Mouse (Mus musculus) lung, postnatal 0 days (tissue): Measurements from ENCODE around the gene Il1rl2. TPM values are rescaled to one million over a fixed set of nuclear protein-coding genes. Genes with fewer than 3 reads are reported as not detected.

Experiments used
- ATAC-seq: fragments of 200-750 bp; cut with Nextera tagmentation; 2 replicates; pipeline ENCODE4 v1.8.0; 2017; ENCODE audit warnings: moderate library complexity
- DNase-seq: peaks from one replicate; pipeline ENCODE4 v3.0.0-alpha.2; 2016; ENCODE audit warnings: low spot score
- H3K27ac ChIP-seq: fragments of 300-500 bp; sonication (generic); 2 replicates; pipeline ENCODE4 v1.5.1; 2014; ENCODE audit warnings: antibody characterized with exemption, mild to moderate bottlenecking, low read length, mixed read lengths
- H3K27me3 ChIP-seq: fragments of 300-500 bp; sonication (generic); replicated peaks from 2 replicates; pipeline ENCODE4 v1.6.1; 2014; ENCODE audit warnings: low read length, mixed read lengths; ENCODE audit not compliant: insufficient read depth
- H3K36me3 ChIP-seq: fragments of 300-500 bp; sonication (generic); 2 replicates; pipeline ENCODE4 v1.6.1; 2014; ENCODE audit warnings: low read length, mixed read lengths; ENCODE audit not compliant: insufficient read depth
- H3K4me1 ChIP-seq: fragments of 300-500 bp; sonication (generic); 2 replicates; pipeline ENCODE4 v1.6.1; 2014; ENCODE audit warnings: antibody characterized with exemption, low read depth, low read length, mixed read lengths; ENCODE audit not compliant: insufficient read depth
- H3K4me2 ChIP-seq: fragments of 300-500 bp; sonication (generic); replicated peaks from 2 replicates; pipeline ENCODE4 v1.6.1; 2014; ENCODE audit warnings: low read depth, mild to moderate bottlenecking, low read length, moderate library complexity, mixed read lengths
- H3K4me3 ChIP-seq: fragments of 300-500 bp; sonication (generic); 2 replicates; pipeline ENCODE4 v1.5.1; 2014; ENCODE audit warnings: low read depth, low read length
- H3K9ac ChIP-seq: fragments of 300-500 bp; sonication (generic); replicated peaks from 2 replicates; pipeline ENCODE4 v1.6.1; 2014; ENCODE audit warnings: low read depth, mild to moderate bottlenecking
- H3K9me3 ChIP-seq: fragments of 300-500 bp; sonication (generic); 2 replicates; pipeline ENCODE4 v1.6.1; 2016; ENCODE audit warnings: low read length, mixed read lengths
- CTCF ChIP-seq: IDR thresholded peaks from 2 replicates; pipeline ENCODE4 v1.5.1; 2016; ENCODE audit warnings: antibody characterized with exemption, mild to moderate bottlenecking
- EP300 ChIP-seq: IDR thresholded peaks from 2 replicates; pipeline ENCODE4 v1.6.1; 2016; ENCODE audit warnings: antibody characterized with exemption, mild to moderate bottlenecking, control low read depth
- WGBS: fragments of 180-500 bp; shearing (Covaris S2); extraction: QIAGEN DNeasy Blood & Tissue Kit; methylation state at CpG from one replicate; pipeline ENCODE4 v1.1.7; 2014; 5-methylcytosine and 5-hydroxymethylcytosine counted together
- polyA plus RNA-seq: library from polyadenylated mRNA; unstranded; fragments of >200 nt; fragmentation: Nextera tagmentation; extraction: Ambion mirVana; gene quantifications from 2 replicates; pipeline ENCODE4 v1.2.1, GENCODE M21; 2015

The Il1rl2 gene
- polyA plus RNA-seq, 1 experiment from 2014 or later: 8.2 TPM

- DNase-seq (no peak), ATAC-seq (no peak)
- H3K36me3 ChIP-seq: no peaks in the 10 kb centered on the region
- WGBS: 84% methylated on average over 3 of the region's 3 CpGs
- no peak overlapping the region for H3K4me3 ChIP-seq
- H3K4me2 ChIP-seq: no peak overlapping the region
- no peaks in the 10 kb centered on the region for H3K4me1 ChIP-seq
- H3K27ac ChIP-seq: no peak overlapping the region
- no peak overlapping the region for H3K9ac ChIP-seq
- TF ChIP-seq CTCF (no peak), EP300 (no peak)
- H3K9me3 ChIP-seq: no peaks in the 10 kb centered on the region
- H3K27me3 ChIP-seq: no peaks in the 10 kb centered on the region
Measured at GRCm38 (mm10) chr1:40391374-40391773, 67.0 kb downstream of the Il1rl2 start.

- DNase-seq (no peak), ATAC-seq (no peak)
- H3K9ac ChIP-seq: no peak overlapping the region
- H3K27me3 ChIP-seq: no peaks in the 10 kb centered on the region
- WGBS: 82% methylated on average over 6 of the region's 6 CpGs
- no peaks in the 10 kb centered on the region for H3K36me3 ChIP-seq
- no peak overlapping the region for H3K4me2 ChIP-seq
- no peak overlapping the region for H3K4me3 ChIP-seq
- H3K4me1 ChIP-seq: no peaks in the 10 kb centered on the region
- H3K9me3 ChIP-seq: no peaks in the 10 kb centered on the region
- TF ChIP-seq EP300: no peak
- no peak for TF ChIP-seq CTCF
- no peak overlapping the region for H3K27ac ChIP-seq
Measured at GRCm38 (mm10) chr1:40392535-40392934, 68.1 kb downstream of the Il1rl2 start.

- H3K27ac ChIP-seq: no peak overlapping the region
- no peak overlapping the region for H3K4me3 ChIP-seq
- DNase-seq (no peak), ATAC-seq (no peak)
- H3K4me2 ChIP-seq: no peak overlapping the region
- TF ChIP-seq EP300 (no peak), CTCF (no peak)
- WGBS: 85% methylated on average over 7 of the region's 7 CpGs
- H3K9me3 ChIP-seq: no peaks in the 10 kb centered on the region
- no peaks in the 10 kb centered on the region for H3K27me3 ChIP-seq
- no peaks in the 10 kb centered on the region for H3K36me3 ChIP-seq
- H3K9ac ChIP-seq: no peak overlapping the region
- no peaks in the 10 kb centered on the region for H3K4me1 ChIP-seq
Measured at GRCm38 (mm10) chr1:40393214-40393613, 68.8 kb downstream of the Il1rl2 start.

- no peaks in the 10 kb centered on the region for H3K27me3 ChIP-seq
- TF ChIP-seq CTCF (no peak), EP300 (no peak)
- DNase-seq: no peak
- no peaks in the 10 kb centered on the region for H3K4me1 ChIP-seq
- no peak overlapping the region for H3K4me2 ChIP-seq
- no peak for ATAC-seq
- no peaks in the 10 kb centered on the region for H3K36me3 ChIP-seq
- no peak overlapping the region for H3K9ac ChIP-seq
- no peak overlapping the region for H3K27ac ChIP-seq
- no peak overlapping the region for H3K4me3 ChIP-seq
- WGBS: 84% methylated on average over 6 of the region's 6 CpGs
- H3K9me3 ChIP-seq: no peaks in the 10 kb centered on the region
Measured at GRCm38 (mm10) chr1:40399639-40400038, 75.2 kb downstream of the Il1rl2 start.

- H3K36me3 ChIP-seq: no peaks in the 10 kb centered on the region
- no peaks in the 10 kb centered on the region for H3K9me3 ChIP-seq
- no peak overlapping the region for H3K27ac ChIP-seq
- no peak for TF ChIP-seq CTCF
- TF ChIP-seq EP300: no peak
- no peak overlapping the region for H3K4me3 ChIP-seq
- 69% methylated on average over 7 of the region's 7 CpGs for WGBS
- H3K9ac ChIP-seq: no peak overlapping the region
- peak; percentile 33 for DNase-seq
- ATAC-seq: no peak
- H3K4me2 ChIP-seq: no peak overlapping the region
- H3K4me1 ChIP-seq: no peaks in the 10 kb centered on the region
- H3K27me3 ChIP-seq: no peaks in the 10 kb centered on the region
Measured at GRCm38 (mm10) chr1:40404682-40405081, 80.3 kb downstream of the Il1rl2 start.

- H3K27ac ChIP-seq: no peak overlapping the region
Measured at GRCm38 (mm10) chr1:40409882-40410281, 85.5 kb downstream of the Il1rl2 start.

GRCm38 (mm10) chr1:40413039-40413438 lies 88.6 kb downstream of the Il1rl2 start:
- no peak for TF ChIP-seq EP300
- TF ChIP-seq CTCF: no peak
- ATAC-seq (no peak), DNase-seq (no peak)
- WGBS: 95% methylated on average over 1 of the region's 1 CpGs
- no peaks in the 10 kb centered on the region for H3K9me3 ChIP-seq
- no peaks in the 10 kb centered on the region for H3K4me1 ChIP-seq
- no peak overlapping the region for H3K4me3 ChIP-seq
- H3K4me2 ChIP-seq: no peak overlapping the region
- H3K36me3 ChIP-seq: no peaks in the 10 kb centered on the region
- H3K27me3 ChIP-seq: no peaks in the 10 kb centered on the region
- no peak overlapping the region for H3K9ac ChIP-seq
- H3K27ac ChIP-seq: no peak overlapping the region

More at GRCm38 (mm10) chr1:40409882-40410281, 85.5 kb downstream of the Il1rl2 start:
- no peak overlapping the region for H3K4me2 ChIP-seq
- DNase-seq (no peak), ATAC-seq (no peak)
- TF ChIP-seq CTCF (no peak), EP300 (no peak)
- H3K27me3 ChIP-seq: no peaks in the 10 kb centered on the region
- no peaks in the 10 kb centered on the region for H3K4me1 ChIP-seq
- H3K36me3 ChIP-seq: no peaks in the 10 kb centered on the region
- no peaks in the 10 kb centered on the region for H3K9me3 ChIP-seq
- no peak overlapping the region for H3K4me3 ChIP-seq
- 56% methylated on average over 1 of the region's 1 CpGs for WGBS
- no peak overlapping the region for H3K9ac ChIP-seq
